Mouse (Mus musculus) brain, adult 2 months (tissue): ENCODE measurements around the gene Usp3.
A peak's percentile ranks its signal among the peaks of the same experiment; 100 is the strongest.

ENCODE experiments used
- DNase-seq: peaks from one replicate; pipeline ENCODE4 v3.0.0; 2011; ENCODE audit warnings: low read depth, low spot score

The Usp3 gene

DNA sequence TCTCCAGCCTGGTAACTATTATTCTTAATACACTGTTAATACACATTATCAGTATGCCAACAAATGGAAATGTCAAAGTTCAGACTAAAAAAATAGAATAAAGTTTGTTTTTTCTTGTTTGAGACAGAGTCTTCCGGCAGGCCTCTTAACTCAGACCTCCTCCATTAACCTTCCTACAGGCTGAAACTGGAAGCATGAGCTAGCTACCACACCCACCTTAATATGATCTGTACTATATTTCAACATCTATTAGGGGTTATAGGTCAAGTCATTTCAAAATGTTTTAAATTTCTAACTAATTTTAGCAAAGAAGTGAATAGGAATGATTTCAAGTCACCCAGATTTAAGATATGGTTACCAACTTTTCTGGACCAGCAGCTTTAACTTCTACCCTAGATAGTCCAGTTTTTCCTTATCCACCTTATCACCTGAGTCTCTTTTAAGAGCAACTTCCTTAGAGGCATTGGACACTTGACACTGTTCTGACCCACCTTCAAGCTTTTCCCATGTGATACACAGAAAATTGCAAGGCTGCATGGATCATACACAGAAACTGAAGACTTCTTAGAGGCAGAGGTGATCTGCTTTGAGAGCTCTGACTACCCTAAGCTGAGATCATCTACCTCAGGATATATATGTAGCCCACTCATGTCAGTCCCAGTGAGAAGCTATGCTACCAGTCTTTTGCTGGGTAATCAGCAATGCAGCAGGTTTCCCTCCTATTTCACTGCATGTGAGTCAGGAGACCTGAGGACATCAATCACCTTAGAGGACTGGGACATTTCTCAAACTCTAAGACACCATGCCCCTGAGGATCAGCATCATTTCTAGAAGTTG, 17.7 kb downstream of the Usp3 start:
- no peak for DNase-seq

DNA sequence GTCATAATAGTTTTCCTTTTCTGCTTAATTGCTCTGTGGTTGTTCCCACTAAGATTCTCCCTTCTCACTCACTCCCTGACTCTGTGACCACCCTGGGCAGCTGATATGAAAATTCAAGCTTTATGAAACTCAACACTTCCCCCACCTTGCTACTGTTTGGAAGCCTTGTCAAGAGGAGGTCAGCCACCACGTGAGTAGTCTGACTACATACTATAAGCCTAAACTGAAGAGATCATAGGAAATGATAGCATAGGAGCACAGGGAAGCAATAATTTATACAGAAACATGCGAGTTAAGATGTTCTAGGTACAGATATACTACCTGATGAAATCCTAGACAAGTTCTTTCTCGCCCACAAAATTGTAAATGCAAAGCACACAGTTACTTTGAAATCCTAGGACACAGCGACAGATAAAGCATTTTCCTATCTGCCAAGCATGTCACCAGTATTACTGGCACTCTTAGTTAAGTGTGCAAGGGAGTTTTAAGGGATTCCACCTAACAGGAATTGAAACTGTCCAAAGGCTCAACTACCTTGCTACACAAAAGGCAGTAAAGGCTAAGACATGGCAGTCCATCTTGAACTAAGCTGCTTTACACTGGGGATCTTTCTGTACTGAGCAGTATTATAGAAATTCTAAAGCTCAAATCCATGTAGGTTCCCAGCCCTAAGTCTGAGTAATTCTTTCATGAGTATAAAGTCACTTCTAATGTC, 20.8 kb downstream of the Usp3 start:
- no peak for DNase-seq

DNA sequence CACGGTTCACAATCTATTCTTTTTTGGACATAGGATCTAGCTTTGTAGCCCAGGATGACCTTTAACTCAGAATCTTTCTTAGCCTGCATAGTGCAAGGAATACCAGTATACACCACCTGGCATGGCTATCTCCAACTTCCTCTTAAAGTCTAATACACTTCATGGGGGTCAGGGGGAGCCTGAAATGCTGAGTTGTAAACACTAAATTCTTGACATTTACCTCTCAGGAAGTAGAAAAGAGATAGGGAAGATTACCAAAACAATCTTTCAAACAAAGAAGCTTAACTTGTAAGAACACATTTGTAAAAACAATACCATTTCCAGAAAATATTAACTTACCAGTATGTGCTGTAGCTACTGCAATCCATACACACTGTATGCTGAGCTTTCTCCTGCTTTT, 30.7 kb downstream of the Usp3 start:
- DNase-seq: no peak

DNA sequence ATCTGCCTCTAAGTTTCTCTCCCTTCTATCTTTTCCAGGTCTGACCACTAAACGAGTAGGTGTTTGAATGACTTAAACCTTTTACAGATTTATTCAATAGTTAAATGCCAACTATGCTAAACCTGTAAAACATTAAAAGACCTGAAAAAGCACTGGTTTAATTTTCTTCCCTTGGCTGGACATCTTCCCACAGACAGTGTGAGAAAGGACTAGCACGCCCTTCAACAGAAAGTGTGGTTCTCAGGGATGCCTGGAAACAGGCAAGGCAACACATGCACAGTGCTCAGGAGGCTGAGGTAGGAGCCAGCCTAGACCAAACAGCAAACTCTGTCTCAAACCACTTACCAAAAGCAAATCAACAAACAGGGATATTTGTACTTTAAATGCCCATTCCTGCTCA, 31.4 kb downstream of the Usp3 start:
- DNase-seq: no peak

DNA sequence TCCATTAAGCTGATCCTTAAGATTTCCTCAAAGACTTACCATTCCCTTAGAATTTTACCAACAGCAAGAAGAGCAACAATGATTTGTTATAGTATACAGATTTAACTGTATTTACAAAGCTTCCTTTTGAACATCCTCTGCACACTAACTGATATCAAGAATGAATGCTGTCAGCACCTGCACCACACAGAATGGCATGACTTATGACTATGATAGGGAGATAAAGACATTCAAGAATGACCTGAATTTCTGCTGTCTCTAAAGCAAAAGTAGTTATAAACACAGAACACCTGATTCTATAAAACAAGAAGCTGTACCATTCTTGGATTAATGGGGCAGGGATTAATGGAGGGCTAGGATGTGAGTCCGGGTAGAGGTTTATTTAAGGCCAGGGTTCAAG, 32.2 kb downstream of the Usp3 start:
- no peak for DNase-seq

DNA sequence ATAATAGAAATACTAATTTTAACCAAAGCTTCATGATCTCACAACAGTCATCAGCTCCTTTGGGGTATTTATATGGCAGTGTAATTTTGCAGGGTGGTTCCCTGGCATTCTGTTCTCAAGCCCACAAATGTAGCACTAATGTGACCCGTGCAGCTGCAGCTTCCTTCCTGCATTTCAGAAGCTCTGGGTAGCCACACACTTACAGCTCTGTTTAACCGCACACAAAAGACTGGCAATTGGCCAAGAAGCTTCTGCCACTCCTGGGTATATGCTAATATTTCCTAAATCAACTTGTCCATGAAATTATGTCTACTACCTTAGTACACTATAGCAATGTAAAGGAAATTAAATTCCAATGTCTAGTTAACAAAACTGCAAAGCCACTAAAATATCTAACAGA, 32.6 kb downstream of the Usp3 start:
- DNase-seq: peak; percentile 45

DNA sequence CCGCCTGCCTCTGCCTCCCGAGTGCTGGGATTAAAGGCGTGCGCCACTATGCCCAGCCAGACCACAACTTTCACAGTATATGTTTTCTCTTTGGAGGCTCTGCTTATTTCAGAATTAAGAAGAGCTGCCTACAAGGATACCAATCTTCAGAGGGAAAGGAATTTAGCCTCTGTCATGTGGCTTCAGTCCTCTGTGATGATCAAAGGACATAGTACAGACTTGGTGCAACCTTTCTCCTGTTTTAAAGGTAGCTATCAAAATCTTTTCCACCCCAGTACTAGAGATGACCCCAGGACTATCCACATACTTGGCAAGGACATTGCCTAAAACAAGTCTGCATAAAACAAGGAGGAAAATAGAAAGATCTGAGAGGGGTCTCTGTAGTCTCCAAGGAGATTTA, 34.0 kb downstream of the Usp3 start:
- no peak for DNase-seq

DNA sequence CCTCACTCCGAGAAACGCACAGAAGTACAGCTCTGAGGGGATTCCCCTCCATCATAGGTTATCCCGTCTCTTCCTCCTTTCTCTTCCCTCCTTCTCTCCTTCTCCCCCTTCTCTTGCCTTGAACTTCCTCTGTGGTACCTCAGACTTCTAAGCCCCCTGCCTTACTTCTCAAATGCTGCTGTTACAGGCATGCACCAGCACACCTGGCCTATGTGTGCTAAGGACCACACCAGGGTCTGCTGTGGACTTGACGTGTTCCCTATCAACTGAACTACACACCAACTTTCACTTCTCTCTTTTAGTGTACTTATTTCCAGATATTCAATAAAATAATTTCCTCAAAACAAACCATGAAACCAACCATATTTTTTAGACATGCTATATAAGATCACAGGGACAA, 50.2 kb downstream of the Usp3 start:
- no peak for DNase-seq

DNA sequence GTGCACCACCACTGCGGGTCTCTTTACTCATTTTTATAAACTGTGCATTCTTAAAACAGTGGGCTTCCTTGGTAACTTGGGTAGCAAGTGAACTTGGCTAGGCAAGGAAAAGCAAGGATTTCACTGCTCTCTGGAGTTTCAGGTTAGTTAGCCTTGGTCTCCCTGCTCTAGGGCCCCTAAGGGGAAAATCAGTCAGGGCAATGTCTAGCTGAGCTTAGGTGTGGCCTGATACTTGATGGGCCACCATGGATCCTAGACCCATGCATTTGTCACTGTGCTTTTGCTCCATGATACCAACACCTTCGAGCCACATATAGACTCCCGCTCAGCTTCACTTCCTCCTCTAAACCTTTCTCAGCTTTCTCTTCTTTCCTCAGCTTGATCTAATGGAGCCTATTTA, 71.3 kb downstream of the Usp3 start:
- DNase-seq: no peak

DNA sequence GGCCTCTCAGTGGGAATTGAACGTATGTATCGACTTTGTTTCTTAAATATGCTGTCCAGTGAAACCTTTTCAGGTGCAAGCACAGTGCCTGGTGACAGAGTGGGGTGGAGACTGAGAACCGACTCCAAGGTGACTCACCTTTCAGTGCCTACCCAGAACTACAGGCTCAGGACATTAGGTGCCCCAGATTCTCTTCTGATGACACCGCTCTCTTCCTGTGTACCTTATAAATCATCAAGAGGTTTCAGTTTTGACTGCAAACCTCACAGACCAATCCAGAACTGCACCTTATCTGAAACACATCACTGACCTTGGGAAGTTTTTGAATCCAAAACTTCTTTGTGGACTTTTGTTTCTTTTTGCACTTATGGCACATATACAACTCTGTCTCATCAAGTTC, 72.6 kb downstream of the Usp3 start:
- no peak for DNase-seq

DNA sequence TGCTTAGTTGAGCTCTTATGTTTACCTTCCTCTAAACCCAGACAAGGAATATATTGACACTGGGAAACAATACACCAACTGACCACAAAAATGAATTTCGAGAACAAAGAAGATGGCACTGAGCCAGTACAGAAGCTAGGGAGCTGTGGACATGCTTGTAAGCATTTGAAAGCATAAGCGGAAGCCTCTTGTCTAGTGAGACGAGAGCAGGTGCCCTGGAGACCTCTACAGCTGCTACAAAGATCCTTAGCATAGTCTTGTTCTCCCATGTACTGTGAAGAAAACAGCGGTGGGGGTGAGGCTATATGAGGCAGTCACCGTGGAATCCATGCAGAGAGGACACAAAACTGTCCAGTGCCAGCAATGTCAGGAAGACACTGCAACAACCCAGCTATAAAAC, 74.0 kb downstream of the Usp3 start:
- DNase-seq: no peak

DNA sequence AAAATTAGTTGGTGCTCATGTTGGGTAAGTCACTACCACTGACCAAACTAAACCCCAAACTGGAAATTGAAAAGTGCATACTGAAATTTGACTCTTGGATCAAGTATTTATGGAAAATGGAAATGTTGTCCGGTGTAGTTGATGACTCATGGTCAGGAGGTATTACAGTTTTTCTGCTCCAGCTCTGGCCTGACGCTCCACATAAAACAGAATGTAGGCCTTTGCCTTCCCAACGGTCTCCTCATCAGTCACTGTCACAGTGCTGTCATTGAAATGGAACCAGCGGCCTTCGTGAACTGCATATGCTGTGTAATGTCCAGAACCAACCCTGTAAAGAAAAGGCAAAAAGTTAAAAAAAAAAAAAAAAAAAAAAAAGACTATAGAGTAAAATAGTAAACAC, 74.7 kb downstream of the Usp3 start:
- no peak for DNase-seq

DNA sequence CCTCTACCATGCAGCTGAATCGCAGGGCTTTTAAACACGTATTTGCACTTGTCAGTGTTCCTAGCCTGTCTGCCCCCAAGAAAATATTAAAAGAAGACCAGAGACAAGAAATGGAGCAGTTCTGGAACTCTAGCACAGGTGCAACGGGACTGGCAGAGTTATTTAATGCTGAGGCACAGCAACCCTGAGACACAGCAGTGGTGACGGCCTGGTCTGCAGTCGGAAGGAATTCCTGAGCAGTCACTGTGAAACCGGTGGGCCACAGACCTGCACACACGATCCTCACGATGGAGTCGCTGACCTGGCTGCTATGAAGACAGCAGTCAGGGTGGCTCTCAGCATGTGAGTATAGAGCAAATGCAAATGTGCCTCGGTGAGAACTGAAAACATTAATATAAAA, 75.2 kb downstream of the Usp3 start:
- no peak for DNase-seq

DNA sequence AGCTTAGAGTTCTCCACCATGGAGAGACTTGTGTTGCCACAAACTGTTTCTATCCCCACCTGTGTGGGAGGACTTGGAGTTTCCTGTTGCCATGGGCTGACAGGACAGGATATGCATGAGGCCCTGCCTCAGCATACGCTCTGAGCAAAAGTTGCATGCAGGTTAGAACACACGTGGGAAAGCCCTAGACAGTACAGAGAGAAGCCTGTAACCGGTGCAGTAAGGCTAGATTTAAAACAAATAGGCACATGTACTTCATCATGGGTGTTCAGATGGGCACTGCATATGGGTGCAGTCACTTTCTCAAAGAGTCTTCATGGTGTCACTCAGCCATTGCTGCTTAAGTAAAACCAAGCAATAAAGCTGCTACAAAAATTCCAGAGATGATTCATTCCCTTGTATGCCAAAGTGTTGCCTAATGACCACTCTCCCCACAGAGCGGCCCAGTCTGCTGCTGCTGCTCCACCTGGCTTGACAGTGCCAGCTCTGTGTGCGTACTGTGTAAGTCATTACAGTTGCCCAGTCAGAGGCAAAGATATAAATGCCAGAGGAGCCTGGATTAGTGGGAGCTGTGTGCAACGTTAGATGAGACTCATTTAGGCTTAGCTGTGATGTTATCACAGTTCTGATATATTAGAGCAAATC, 76.5 kb downstream of the Usp3 start:
- peak; percentile 84 for DNase-seq

DNA sequence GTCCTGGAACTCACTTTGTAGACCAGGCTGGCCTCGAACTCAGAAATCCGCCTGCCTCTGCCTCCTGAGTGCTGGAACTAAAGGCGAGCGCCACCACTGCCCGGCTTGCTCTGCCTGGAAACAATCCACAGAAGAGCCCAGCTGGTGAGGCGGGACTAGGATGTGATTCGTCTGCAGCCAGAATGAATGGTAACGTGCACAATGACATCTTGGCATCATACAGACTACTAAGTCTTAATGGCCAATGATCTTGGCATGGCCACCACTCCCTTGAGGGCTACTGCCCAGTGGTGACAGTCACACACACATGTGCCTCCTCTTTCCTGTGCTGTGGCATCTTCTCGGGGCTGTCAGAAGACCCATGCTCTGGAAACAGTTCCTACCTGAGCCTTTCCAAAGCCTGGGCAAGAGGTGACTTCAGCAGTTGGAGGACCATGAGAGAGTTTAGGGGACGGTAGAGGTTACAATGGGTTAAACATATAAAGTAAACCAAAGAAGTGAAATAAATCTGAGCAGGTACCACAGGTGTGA, 77.2 kb downstream of the Usp3 start:
- DNase-seq: no peak

DNA sequence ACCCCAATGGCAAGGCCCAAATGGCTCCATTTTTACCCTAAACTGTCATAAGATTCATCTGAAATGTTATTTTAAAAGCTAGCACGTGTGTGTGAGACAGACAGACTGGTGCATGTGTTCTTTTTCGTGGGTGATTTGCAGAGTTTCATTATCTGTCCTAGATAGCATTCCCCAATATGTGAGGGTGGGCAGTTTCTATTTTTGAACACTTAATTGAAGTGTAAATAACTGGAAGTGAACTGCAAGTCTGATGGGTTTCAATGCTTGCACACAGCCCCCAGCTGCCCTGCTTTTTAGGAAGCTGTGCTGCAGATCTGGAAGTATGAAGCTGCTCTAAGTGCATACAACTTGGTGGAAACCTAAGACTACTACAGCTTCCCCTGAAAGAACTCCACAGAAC, 77.8 kb downstream of the Usp3 start:
- peak; percentile 58 for DNase-seq

DNA sequence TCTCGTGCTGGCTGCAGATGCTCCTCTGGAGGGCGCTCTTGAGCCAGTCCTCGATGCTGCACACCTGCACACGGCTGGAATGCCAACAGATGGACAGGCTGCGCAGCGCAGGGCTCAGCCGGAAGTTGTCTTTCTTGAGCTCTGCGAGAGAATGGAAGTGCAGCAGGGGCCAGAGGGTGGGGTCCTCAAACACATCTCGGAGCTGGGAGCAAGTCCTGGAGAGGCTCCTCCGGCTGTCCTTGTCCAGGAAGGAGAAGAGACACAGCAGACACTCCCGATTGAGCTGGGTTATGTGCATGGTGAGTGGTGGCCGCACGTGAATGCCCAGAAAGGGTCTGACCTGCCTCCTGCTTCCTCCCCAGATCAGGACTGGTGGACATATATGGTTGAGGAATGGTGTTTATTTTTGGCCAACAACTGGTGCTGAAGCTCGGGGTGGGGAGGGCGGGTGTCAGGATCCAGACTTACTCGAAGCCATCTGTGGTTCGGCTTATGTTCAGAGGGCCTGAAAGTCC, 78.6 kb downstream of the Usp3 start, which contains the start of gene Fbxl22:
Gene Fbxl22 (minus strand): TSS at position 338 of the 515 bp plus-strand sequence.
- peak; percentile 83 for DNase-seq

DNA sequence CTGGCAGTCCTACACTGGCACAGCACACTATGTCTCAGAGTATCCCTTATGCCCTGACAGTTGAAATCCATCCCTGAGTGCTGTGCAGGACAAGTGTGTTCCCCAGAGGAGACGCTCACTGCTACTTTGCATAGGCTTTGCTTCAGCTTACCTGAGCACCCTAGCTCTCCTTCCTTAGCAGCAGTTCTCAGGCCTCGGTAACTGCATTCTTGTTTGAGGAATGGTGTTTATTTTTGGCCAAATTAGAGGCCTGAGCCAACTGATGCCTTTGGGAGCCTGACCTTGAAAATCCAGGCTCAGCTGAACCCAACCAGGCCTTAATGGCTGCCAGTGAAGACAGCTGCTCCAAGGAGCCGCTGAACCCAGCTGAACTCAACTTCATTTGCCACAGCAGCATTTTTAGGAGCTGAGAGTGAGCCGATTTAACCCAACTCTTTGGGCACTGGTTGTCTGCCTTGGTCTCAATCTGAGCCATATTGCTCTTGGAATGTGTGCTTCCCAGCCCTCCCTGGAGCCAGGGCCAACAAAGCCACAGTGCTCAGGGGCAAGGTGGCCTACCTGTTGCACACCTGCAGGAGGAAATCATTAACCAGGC, 79.2 kb downstream of the Usp3 start:
- DNase-seq: no peak

DNA sequence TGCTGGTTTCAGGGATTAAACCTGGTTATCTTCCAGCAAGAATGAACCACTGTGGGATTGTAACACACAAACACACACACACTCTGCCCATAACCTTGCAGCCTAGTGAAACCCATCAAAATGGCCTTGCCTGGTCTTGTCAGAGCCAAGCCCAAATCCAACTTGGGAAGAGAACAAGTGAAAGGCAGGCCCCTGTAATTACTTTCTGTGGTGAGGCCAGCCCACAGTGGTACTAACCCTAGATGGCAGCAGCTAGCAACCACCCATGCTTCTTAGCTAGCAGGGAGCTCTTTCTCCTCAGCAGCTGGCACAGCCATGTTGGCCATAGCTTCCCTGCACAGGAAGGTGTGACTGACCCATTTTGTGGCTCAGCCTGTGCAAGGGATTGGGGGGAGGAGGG, 79.8 kb downstream of the Usp3 start:
- peak; percentile 82 for DNase-seq

DNA sequence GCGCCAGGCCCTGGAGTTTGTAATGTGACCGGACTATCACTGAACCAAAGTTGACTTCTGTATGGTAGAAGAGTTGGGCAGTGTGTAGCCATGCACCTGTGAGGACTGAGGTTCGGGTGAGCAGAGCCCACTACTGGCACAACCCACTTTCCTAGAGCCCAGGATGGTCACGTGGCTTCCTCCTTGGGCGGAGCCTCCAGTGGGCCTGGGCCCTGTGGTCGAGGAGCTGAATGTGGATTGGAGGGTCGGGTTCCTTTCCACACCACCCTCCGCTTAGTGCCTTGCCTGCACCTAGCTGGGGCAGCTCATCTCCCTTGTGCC, 80.6 kb downstream of the Usp3 start:
- peak; percentile 95 for DNase-seq

DNA sequence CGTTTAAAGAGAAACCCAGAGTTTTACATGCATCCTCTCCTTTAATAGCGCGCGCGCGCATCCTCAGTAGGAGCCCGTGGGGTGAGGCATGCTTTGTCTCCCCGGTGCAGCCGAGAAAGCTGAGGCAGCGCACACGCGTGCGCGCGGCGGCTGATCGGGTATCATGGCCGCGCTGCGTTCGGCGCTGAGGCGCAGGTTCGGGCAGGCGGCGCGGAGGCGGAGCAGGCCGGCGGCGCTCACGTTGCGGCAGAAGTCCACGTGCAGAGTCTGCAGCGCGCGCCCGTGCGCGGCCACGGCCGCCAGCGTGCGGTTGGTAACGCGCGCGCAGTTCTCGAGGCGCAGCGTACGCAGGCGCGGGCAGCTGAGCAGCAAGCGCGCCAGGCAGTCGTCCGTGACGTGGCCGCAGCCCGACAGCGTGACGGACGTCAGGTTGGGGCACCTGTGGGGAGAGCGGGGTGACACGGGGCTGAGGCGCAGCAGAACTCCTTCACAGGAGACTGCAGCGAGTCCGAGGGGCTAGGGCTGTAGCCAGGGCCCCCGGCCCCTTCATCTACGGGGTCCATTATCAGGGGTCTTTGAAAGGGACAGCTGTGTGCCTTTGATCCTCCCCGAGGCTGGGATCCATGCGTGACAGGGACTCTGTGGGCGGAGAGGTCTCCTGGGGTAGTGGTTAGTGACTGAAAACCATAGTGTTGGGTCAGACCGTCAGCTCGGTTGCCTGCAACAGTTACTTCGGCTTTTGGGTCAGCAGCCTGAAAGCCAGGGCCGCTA, 81.2 kb downstream of the Usp3 start:
- DNase-seq: peak; percentile 99
